In the genomic region with DNA sequence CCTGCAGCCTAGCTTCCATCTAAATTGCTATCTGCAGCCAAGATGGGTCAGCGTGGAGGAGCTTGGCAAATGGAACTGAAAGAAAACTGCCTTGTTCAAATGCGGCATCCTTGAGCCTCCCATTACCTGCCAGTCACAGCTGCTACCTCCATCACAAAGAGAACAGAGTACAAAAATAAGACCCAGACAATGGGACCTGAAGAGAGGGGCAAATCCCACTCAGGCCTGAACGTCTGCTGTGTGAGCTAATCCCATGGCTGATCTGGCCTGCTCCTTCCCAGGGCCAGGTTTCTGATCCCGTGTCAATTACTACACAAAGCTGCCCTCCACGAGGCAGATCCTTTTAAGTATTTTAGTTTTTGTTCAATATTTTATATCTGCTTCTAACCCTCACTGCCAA, we compare ENCODE assay signal across 19 mouse cellular contexts.
A peak's percentile ranks its signal among the peaks of the same experiment; 100 is the strongest.
DNase-seq lines count a peak whose midpoint lies in the region; ATAC-seq lines count a peak whose summit lies in the region.
"Had no signal": no experiment of that assay in that cellular context is flagged by ENCODE, and none has a peak within 500 bp of the region (broad histone marks: within the 10 kb centered on the region; RNA-seq: fewer than 3 reads in every experiment).

No protein-coding gene starts in this region.

- H3K36me3 ChIP-seq in forebrain, embryonic 10.5 days (replicated peaks) = no peaks in the 10 kb centered on the region
- H3K36me3 ChIP-seq in forebrain, embryonic 12.5 days (replicated peaks) = no peaks in the 10 kb centered on the region
- no peaks in the 10 kb centered on the region for H3K36me3 ChIP-seq in hindbrain, embryonic 16.5 days (ENCODE audit: control insufficient read depth, insufficient read depth, low read length)
- no peaks in the 10 kb centered on the region for H3K36me3 ChIP-seq in midbrain, embryonic 16.5 days (ENCODE audit: control insufficient read depth, insufficient read depth, low read length)
- H3K36me3 ChIP-seq: heart, embryonic 10.5 days had no signal

- H3K9ac ChIP-seq in forebrain, embryonic 12.5 days = no peak overlapping the region
- no peak overlapping the region for H3K9ac ChIP-seq in hindbrain, embryonic 16.5 days (ENCODE audit: low read depth, low read length)
- peak overlapping the region; percentile 28; the same call in 1 of the 2 replicates for H3K9ac ChIP-seq in midbrain, embryonic 16.5 days (ENCODE audit: low read depth, low read length)

- peak; percentile 52; the same call in 1 of the 2 replicates for ATAC-seq in forebrain, embryonic 12.5 days (ENCODE audit: low FRiP score)
- ATAC-seq in hindbrain, embryonic 16.5 days = no peak
- ATAC-seq in midbrain, embryonic 16.5 days = peak; percentile 83
- ATAC-seq: inflammation-experienced regulatory T-cells, adult 6 months had no signal

- WGBS in forebrain, embryonic 10.5 days = 33% methylated on average over 5 of the region's 5 CpGs
- 13% methylated on average over 5 of the region's 5 CpGs for WGBS in forebrain, embryonic 12.5 days
- 46% methylated on average over 5 of the region's 5 CpGs for WGBS in hindbrain, embryonic 16.5 days
- under 1% methylated on average over 5 of the region's 5 CpGs for WGBS in midbrain, embryonic 16.5 days

- H3K4me3 ChIP-seq in forebrain, embryonic 10.5 days = no peak overlapping the region
- H3K4me3 ChIP-seq in forebrain, embryonic 12.5 days (replicated peaks) = no peak overlapping the region
- no peak overlapping the region for H3K4me3 ChIP-seq in hindbrain, embryonic 16.5 days (ENCODE audit: low read length)
- no peak overlapping the region for H3K4me3 ChIP-seq in midbrain, embryonic 16.5 days (ENCODE audit: low read depth, low read length)
- H3K4me3 ChIP-seq: heart, embryonic 10.5 days had no signal

- no peaks in the 10 kb centered on the region for H3K9me3 ChIP-seq in forebrain, embryonic 10.5 days
- H3K9me3 ChIP-seq in forebrain, embryonic 12.5 days = no peaks in the 10 kb centered on the region
- no peaks in the 10 kb centered on the region for H3K9me3 ChIP-seq in hindbrain, embryonic 16.5 days (ENCODE audit: control insufficient read depth, low read length)
- H3K9me3 ChIP-seq in midbrain, embryonic 16.5 days (replicated peaks; ENCODE audit: control insufficient read depth, low read length, poor library complexity, severe bottlenecking) = no peaks in the 10 kb centered on the region
- H3K9me3 ChIP-seq: heart, embryonic 10.5 days had no signal

- H3K4me2 ChIP-seq in forebrain, embryonic 12.5 days = no peak overlapping the region
- no peak overlapping the region for H3K4me2 ChIP-seq in hindbrain, embryonic 16.5 days (ENCODE audit: low read length)
- no peak overlapping the region for H3K4me2 ChIP-seq in midbrain, embryonic 16.5 days (ENCODE audit: low read length)

- peaks cover 17% of the 10 kb centered on the region for H3K4me1 ChIP-seq in forebrain, embryonic 10.5 days
- peaks cover 22% of the 10 kb centered on the region for H3K4me1 ChIP-seq in forebrain, embryonic 12.5 days
- H3K4me1 ChIP-seq in hindbrain, embryonic 16.5 days (ENCODE audit: control insufficient read depth, insufficient read depth, low read depth, low read length) = peaks cover 8% of the 10 kb centered on the region
- peaks cover 21% of the 10 kb centered on the region for H3K4me1 ChIP-seq in midbrain, embryonic 16.5 days (ENCODE audit: control insufficient read depth, insufficient read depth, low read length)
- H3K4me1 ChIP-seq: heart, embryonic 10.5 days had no signal

- 0 out of 2 replicates have a peak overlapping the region, but pooled peaks have one; percentile 40 for H3K27ac ChIP-seq in forebrain, embryonic 10.5 days
- H3K27ac ChIP-seq in forebrain, embryonic 12.5 days = 0 out of 2 replicates have a peak overlapping the region, but pooled peaks have one; percentile 53
- H3K27ac ChIP-seq in hindbrain, embryonic 16.5 days (ENCODE audit: low read depth, low read length) = 0 out of 2 replicates have a peak overlapping the region, but pooled peaks have one; percentile 5
- peak overlapping the region; percentile 83 for H3K27ac ChIP-seq in midbrain, embryonic 16.5 days (ENCODE audit: low read length)
- H3K27ac ChIP-seq: heart, embryonic 10.5 days; macrophage had no signal

- H3K27me3 ChIP-seq in forebrain, embryonic 10.5 days (ENCODE audit: poor library complexity, severe bottlenecking) = peaks cover 41% of the 10 kb centered on the region
- peaks cover 30% of the 10 kb centered on the region for H3K27me3 ChIP-seq in forebrain, embryonic 12.5 days
- no peaks in the 10 kb centered on the region for H3K27me3 ChIP-seq in hindbrain, embryonic 16.5 days (replicated peaks; ENCODE audit: control insufficient read depth, insufficient read depth, low read length)
- H3K27me3 ChIP-seq in midbrain, embryonic 16.5 days (ENCODE audit: control insufficient read depth, insufficient read depth, low read depth, low read length) = no peaks in the 10 kb centered on the region

- no peak for DNase-seq in forebrain, embryonic 10.5 days (ENCODE audit: extremely low spot score, low spot score)
- no peak for DNase-seq in cerebellum, adult 18-20 months
- DNase-seq in layer of hippocampus, adult 11-12 months (ENCODE audit: low spot score) = no peak
- DNase-seq in lung, postnatal 4 days = no peak
- DNase-seq: adrenal gland, postnatal 25 days; cerebellum, adult 9-10 months; gastrocnemius, postnatal 14 days; heart, postnatal 10 days; kidney, adult 8-10 months; kidney, postnatal 4 days; lung, adult 2 months; right cerebral cortex, adult 18-20 months; thymus, adult 18-20 months had no signal

Comparison
In these comparisons a context has a peak if more than half of its experiments do, and no peak if none do; other contexts are left out.
1. H3K27ac ChIP-seq: peak in every context shown above with its lines; median percentile 83 in midbrain, embryonic 16.5 days; 53 in forebrain, embryonic 12.5 days; 40 in forebrain, embryonic 10.5 days; 5 in hindbrain, embryonic 16.5 days.